Mouse (Mus musculus) ovary, postnatal 10 days (tissue): ENCODE measurements at regions not wholly inside any gene's neighbourhood (a gene's known extent, or its start where the extent isn't known, plus 50 kb on each side); places are given as distances from the start of the nearest gene placed in this dataset.
A peak's percentile ranks its signal among the peaks of the same experiment; 100 is the strongest.
"Not testable (repeated sequence)": the region's sequence is repeated elsewhere in the genome, so short reads cannot be mapped to it uniquely, and the experiment has no call there.

Experiments
- DNase-seq: peaks from one replicate; pipeline ENCODE4 v3.0.0; 2022; ENCODE audit warnings: low spot score

DNA sequence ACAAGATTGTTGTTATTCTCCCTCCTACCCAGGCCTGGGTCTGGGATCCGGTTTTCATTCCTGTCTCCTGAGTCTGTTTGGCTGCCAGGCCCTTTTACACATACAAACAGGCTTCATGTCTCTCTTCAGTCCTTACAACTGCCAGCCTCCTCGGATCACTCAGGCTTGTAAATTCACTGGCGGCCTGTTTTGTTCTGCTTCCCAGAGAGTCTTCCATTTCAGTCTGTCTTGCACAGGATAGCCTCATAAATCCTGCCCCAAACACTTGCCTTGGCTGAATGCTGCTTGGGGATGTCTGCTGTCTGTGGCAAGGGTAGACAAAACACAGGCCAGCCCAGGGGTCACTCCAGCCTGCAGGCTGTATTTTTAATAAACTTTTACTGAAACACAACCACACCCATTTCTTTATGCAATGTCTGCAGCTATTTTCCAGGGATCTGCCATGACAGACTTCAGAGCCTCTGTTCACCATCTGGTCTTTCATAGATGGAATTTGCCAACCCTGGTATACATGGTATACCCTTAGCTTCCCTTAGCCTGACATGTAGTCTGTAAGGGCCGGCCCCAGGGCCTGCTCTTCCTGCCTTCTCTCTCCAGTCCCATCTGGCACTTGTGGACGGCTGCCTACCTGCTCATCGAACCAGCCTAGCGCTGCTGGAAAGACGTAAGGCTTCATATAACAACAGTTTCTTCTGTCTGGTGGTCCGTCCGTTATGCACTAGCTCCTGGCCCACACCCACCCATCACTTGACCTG is 149.0 kb upstream of the Mocs1 start:
- DNase-seq, result no peak

DNA sequence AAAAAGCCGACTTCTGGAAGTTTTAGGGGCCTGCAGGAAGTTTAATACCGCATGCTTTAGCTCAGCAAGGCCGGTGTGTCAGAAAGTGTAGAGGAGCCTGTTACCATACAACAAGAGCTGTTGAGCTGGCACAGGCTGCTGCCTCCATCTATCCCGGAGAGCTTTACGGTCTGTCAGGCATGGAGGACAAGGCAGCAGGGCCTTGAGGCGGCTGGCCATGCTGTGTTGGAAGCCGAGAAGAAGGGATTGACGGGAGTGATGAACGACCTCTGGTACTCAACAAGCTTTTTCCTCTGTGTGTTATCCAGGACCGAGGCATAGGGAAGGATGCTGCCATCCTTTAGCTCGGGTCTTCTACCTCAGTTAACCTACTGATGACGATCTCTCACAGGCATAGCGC is 146.8 kb upstream of the Mocs1 start:
- no peak for DNase-seq

DNA sequence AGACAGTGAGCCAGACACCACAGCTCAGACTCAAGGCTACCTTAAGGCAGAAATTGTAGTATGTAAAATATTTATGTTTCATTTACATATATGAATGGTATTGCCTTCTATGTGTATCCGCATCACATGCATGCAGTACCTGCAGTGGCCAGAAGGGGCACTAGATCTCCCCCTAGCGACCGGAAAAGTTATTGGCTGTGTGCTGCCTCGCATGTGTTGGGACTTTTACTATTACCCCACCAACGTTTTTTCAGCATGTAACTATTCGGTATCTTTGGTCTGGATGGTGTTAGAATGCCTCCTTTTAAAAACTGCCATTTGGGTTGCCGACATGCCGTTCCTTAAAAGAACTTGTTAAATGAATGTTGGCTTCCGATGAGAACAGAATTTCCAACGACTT is 145.7 kb upstream of the Mocs1 start:
- DNase-seq, result no peak

DNA sequence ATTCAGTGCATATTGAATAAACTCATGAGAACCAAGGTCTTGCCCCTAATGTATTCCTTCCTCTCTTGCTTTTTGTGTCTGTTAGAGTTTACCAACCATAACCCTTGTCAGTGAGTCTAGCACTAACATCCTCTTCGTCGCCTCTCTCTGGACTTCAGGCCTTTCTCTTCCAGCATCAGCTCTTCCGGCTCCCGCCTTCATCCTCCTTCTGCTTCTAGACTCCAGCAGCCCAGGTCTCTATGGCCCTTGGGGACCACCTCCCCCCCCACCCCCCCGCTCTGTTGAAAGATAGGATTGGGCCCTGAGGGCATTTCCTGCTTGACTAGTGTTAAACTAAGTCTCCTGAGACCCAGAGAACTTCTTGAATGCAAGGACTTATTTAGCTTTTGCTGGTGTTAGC is 144.7 kb upstream of the Mocs1 start:
- DNase-seq, result no peak

DNA sequence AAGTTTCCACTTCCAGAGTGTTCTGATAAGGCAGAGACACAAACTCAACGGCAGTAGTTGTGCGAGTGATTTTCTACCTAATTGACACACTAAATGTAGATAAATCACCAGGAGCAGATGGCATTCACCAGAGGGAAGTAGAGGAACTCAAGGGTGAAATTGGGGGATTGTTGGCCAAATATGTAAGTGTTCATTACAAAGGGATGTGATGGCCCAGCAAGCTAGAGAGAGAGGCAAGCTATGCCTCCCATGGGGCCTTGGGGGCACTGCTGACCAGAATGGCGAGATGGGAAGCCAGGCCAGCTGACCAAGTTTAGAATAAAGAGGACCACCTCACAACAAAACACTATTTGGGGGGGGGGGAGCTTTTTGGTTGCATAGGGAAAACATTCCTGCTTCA is 136.5 kb upstream of the Mocs1 start:
- DNase-seq, result no peak

DNA sequence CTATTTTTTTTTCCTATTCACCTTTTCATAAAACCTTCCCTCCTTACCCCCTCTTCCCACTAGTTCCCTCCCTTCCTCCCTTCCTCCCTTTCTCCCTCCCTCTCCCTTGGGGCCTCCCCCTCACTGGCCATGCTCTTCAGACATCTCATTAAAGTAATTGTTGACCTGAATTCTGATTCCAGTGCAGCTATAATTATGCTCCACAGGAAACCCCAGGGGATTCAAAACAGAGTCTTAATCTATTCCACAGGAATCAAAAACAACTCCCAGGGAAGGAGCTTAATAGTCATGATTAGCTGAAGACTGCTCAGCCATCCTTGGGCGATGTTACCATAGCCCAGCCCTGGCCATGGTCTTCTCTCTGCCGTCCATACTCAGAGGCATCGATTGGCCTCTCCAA is 123.7 kb upstream of the Mocs1 start:
- DNase-seq, result no peak

DNA sequence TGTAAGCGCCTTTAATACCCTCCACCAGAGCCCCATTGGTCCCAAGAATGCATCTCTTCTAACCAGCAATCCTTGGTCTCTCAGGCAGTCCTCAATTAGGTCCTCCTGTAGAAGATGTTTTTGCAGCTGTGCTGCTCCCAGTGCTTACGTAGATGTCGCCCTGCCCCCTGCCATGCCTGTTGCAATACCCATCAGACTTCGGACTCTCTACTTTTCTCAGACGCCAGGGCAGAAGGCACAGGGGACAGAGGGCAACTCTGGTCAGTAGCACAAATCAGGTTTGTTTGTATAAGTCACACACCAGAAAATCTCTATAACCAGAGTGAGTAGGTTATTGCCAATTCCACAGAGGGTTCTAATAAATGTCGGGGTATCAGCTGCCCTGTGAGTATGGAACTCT is 123.0 kb upstream of the Mocs1 start:
- DNase-seq, result no peak

DNA sequence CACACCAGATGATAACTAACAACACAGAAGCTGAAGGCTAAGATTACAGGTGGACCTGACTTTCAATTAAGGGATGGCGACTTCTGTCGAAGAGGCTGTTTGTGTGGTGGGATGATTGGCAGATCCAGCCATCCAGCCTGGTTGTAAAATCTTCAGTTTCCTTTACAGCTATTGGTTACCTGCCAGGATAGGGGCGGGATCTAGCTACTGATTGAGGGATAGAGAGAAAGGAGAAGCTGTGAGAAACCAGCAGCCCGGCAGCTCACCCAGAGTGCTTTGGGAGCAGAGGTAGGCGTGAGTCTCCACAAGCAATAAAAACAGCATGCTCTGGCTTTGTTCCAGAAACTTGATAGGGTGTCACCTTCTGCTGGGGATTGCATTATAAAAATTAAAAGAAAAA is 119.1 kb upstream of the Mocs1 start:
- DNase-seq, result peak; percentile 4

DNA sequence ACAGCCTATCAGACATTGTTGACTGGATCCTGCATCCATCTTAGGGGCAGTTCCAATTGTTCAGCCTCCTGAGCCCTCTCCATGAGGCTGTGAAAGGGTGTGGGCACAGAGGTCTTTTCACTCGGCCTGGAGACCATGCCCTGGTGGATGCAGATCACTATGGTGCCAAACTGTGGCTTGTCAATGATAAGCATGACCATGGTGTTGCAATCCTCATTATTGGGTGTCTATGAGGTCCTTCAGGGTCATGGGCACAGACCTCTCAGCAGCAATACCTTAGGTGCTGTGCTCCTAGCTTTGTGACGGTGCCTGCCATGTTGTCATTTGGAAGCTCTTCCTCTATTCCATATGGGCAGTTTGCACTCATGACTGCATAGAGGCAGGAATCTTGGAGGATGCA is 114.0 kb upstream of the Mocs1 start:
- DNase-seq, result no peak

DNA sequence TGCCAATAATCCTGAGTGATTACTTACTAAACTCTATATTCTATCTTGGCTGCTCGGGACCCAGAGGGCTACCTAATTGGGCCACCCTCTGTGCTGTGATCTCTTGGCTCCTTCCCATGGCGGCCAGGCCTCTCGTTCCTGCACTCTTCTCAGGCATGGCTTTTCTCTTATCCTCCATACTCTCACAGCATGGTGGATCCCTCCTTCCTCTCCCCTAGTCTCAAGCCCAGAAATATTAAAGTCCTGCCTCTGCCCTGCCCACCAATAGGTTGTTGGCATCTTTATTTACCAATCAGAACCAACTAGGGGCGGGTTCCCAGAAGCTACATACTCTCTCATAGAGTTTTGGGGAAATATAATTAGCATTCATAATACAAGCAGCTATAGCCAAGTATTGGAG is 100.6 kb upstream of the Mocs1 start:
- DNase-seq, result no peak

DNA sequence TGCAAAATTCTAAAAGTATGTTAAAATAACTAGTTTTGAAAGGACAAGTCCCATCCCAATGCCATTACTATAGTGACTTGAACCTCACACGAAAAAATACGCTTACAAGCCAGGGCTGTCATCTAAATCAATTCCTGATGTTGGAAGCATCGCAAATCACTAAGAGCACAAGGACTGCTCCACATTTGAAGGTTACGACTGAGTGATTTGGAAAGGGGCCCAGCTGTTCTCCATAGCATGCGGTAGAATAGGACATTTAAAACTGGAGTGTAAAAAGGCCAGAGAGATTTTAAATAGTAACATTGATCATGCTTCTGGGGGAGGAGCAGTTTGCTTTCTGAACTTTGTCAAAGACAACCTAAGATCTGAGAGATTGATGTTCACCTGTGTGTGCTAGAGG is 92.8 kb upstream of the Mocs1 start:
- no peak for DNase-seq

DNA sequence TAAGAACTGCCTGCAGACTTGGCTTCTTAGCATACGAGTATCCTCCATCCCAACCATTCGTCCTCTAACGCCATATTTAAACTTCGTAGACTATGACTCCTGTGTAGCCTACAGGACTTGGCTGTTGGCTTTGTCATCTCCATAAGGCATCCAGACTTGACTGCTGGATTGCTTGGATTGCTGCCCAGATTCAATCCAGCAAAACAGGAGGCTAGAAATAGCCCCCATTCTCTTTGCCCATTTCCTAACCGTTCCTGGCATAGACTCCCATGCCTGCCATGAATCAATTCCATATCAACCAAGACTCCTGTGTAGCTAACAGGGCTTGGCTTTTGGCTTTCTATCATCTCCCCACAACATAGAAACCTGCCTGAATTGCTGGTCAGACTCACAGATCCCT is 90.3 kb upstream of the Mocs1 start:
- DNase-seq, result no peak

DNA sequence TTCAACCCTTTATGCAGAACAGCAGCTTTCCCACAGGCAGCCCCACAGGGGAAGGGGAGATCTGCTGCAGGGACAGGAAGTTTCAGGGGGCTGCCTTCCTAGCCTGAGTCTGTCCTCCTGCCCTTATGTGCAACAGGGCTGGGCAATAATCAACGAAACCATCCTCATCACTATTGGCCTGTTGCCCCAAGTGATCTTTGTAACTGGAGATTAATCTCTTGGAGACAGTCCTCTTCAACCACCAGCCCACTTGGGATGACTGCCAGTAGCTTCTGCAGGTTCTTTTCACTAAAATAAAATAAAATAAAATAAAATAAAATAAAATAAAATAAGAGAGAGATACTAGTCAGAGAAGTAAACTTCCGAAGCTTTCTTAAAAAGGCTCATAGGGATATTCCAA is 85.5 kb upstream of the Mocs1 start:
- no peak for DNase-seq

DNA sequence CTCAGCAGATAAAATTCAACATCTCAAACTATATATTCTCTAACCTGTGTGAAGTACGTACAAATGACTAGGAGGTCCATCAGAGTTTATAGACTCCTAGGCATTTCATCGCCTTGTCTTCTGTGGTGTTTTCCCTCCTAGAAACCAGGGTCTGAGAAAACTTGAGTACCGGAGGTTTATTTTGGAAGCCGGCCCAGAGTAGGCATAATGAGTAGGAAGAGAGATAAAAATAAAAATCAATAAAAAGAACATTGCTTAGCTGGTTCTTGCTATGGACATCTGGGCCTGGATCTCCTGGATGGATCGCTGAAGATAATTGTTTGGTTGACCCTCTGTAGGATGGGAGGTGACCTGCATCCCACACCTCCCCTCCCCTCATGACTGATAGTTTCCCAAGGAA is 81.5 kb upstream of the Mocs1 start:
- no peak for DNase-seq

DNA sequence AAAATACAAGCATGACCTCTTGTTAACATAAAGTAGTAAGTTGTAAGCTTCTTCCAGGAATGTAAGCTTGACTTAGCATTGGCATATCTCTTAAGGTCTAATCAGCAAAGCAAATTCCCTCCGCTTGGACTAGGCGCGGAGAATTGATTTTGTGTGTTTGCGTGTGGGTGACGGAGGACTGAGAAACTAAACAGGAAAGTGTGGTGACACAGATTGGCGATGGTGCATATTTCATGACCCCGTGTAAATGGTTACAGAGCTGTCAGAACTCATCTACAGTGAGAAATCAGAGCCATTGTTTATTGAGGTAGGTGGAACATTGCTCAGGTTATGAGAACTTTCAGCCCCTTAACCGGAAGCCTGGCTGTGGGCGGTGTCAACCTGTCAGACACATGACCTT is 78.8 kb upstream of the Mocs1 start:
- no peak for DNase-seq

DNA sequence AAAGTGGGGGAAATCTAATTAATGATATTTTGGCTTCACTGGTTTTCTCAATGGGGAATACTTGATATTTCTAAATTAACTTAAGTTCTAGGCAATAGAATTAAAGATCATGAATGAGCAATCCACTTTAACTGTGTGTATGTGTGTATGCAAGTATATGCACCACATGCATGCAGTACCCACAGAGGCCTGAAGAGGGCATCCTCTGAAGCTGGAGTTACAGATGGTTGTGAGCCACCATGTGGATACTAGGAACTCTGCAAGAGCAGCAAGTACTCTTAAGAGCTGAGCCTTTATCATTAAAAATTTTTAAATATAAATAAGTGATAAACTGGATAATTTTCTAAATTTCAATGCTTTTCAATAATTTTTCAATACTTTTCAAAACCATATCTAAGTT is 69.0 kb upstream of the Mocs1 start:
- DNase-seq, result no peak

DNA sequence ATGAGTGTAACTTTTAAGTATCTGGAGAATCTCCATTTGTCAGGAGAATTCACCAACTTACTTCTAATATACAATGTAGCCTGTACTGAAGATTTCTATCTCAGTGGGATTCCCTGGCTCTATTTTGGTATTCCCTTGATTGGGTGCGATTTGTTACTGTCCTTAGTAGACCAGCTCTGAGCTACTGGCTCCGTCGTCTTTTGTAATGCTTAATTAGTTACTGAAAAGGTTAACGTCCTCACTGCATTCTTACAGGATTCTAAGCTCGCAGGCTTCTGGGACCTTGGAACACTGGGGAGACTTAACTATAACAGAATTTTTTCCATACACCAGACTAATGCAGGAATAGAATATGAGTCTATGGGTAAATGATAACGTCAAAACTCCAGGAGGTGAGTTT is 67.9 kb upstream of the Mocs1 start:
- DNase-seq, result not testable (repeated sequence)

DNA sequence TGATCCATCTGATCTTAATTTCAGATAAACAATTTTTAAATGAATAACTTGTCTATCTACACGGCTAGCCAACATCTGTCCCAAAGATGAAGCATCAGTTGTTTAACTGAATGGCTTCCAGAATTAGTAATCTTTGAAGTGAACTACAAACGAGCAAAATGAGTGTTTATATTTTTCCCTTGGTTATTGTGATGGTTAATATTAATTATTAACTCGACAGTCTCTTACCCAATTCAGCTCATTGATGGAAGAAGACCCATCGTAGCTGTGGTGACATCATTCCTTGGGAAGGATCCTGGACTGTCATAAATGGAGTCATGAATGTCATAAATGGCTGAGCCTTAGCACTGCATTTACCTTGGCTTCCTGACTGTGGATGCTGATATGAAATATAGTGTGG is 60.4 kb upstream of the Mocs1 start:
- no peak for DNase-seq

DNA sequence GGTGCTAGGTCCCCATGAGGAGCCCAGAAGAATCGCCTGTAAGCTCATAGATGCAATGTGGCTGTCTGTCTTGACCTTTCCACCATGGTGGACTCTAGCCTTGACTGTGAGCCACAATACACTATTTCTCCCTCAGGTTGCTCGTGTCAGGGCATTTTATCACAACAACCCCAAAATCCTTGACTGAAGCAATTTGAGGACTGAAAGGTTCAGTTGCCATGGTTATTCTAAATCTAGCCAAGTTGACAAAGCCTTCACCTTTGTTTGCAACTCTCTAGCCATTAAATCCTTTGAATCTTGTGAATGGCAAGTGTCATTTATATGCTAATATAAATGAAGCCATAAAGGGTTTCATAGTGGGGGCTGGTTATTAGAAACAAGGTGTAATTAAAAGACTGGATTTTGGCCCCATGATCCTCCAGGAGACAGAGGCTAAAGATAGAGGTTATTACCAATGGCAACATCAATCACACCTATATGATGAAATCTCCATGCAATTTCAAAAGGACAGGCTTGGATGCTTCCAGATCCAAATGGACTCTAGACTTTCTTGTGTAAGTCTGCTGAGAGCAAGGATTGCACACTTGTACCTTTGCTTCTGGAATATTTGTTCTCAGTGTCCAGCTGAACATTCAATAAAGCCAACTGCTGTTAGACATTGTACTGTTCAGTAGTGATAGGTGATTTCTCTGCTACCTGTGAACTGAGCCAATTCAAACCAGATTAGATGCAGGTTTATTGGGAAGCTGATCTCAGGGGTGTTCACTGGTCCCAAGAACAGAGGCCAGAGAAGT is 59.5 kb upstream of the Mocs1 start:
- no peak for DNase-seq

DNA sequence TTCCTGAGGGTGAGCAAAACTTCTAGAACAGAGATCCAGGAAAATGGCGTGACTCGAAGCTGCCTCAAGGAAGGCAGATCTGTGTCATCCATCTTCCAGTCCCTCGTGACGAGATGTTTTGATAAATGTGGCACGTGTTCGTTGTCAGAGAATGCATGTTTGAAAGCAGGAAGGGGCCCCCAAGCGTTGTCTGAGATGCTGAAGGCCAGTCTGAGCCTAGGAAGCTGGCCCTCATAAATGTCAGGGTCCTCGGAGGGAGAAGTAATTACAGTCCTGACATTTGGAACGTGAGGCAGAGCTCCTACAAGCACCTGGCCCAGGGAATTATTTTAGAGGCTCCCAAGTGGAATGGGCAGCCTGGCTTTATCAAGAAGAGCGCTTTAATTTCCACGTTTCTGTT is 50.5 kb upstream of the Mocs1 start:
- DNase-seq, result no peak
